Mouse (Mus musculus) embryonic facial prominence, embryonic 14.5 days (tissue): Measurements from ENCODE around the gene Dram2. TPM values are rescaled to one million over a fixed set of nuclear protein-coding genes. Genes with fewer than 3 reads are reported as not detected.
A peak's percentile ranks its signal among the peaks of the same experiment; 100 is the strongest.

ENCODE experiments used
- ATAC-seq: fragments of 200-750 bp; cut with Nextera tagmentation; 2 replicates; pipeline ENCODE4 v1.8.0; 2017; ENCODE audit warnings: low read depth, moderate number of reproducible peaks, moderate TSS enrichment
- DNase-seq: peaks from one replicate; pipeline ENCODE4 v3.0.0-alpha.2; 2015; ENCODE audit warnings: low spot score
- H3K27ac ChIP-seq: fragments of 300-500 bp; sonication (generic); replicated peaks from 2 replicates; pipeline ENCODE4 v1.5.1; 2014; ENCODE audit warnings: low read depth, mild to moderate bottlenecking, low read length, moderate library complexity
- H3K27me3 ChIP-seq: fragments of 300-500 bp; sonication (generic); replicated peaks from 2 replicates; pipeline ENCODE4 v1.6.1; 2014; ENCODE audit warnings: low read length; ENCODE audit not compliant: control insufficient read depth, insufficient read depth
- H3K36me3 ChIP-seq: fragments of 300-500 bp; sonication (generic); 2 replicates; pipeline ENCODE4 v1.6.1; 2014; ENCODE audit warnings: low read length, mixed read lengths; ENCODE audit not compliant: control insufficient read depth, insufficient read depth
- H3K4me1 ChIP-seq: fragments of 300-500 bp; sonication (generic); 2 replicates; pipeline ENCODE4 v1.6.1; 2014; ENCODE audit warnings: antibody characterized with exemption, low read length; ENCODE audit not compliant: control insufficient read depth, insufficient read depth
- H3K4me2 ChIP-seq: fragments of 300-500 bp; sonication (generic); 2 replicates; pipeline ENCODE4 v1.6.1; 2014; ENCODE audit warnings: low read depth, mild to moderate bottlenecking, low read length, moderate library complexity, mixed read lengths
- H3K4me3 ChIP-seq: fragments of 300-500 bp; sonication (generic); 2 replicates; pipeline ENCODE4 v1.5.1; 2014; ENCODE audit warnings: low read depth, mild to moderate bottlenecking, low read length
- H3K9ac ChIP-seq: fragments of 300-500 bp; sonication (generic); 2 replicates; pipeline ENCODE4 v1.6.1; 2014; ENCODE audit warnings: low read depth, mild to moderate bottlenecking, low read length, moderate library complexity, mixed read lengths
- H3K9me3 ChIP-seq: fragments of 300-500 bp; sonication (generic); 2 replicates; pipeline ENCODE4 v1.6.1; 2016; ENCODE audit warnings: low read length; ENCODE audit not compliant: control insufficient read depth
- WGBS: fragments of 180-500 bp; shearing (Covaris S2); extraction: QIAGEN DNeasy Blood & Tissue Kit; methylation state at CpG from one replicate; pipeline ENCODE4 v1.1.7; 2014; 5-methylcytosine and 5-hydroxymethylcytosine counted together
- polyA plus RNA-seq: library from polyadenylated mRNA; unstranded; fragments of >200 nt; fragmentation: Nextera tagmentation; extraction: Ambion mirVana; gene quantifications from 2 replicates; pipeline ENCODE4 v1.2.1, GENCODE M21; 2014

Dram2 gene
- polyA plus RNA-seq, 1 experiment from 2014 or later, result 69.9 TPM

DNA sequence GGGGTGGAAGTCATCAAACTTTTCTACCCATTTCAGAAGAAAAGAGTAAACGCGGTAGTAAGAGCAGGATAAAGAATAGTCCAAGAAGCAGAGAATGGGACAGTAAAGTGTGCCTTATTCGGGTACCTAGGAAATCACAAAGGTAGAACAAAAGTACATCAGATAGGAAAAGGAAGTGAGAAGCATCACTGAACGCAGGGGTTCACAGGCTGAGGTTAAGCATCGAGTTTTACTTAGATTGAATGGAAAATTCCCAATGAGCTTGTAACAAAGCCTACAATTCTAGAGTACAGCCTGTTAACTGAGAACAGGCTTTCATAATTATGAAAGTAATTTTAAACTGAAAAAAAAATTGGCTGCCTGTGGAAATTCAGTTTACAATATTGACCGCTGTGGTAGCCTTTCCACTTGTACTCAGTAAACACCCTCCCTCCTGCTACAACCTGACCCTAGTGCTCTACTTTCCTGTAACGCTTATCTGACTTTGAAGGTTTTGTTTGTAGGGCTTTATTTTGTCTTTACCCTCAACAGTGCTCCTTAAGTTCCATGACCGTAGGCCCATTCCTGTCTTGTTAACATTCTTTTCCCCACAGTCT, 2.8 kb upstream of the Dram2 start:
- WGBS, result 85% methylated on average over 8 of the region's 8 CpGs
- H3K36me3 ChIP-seq, result no peaks in the 10 kb centered on the region
- peaks cover 12% of the 10 kb centered on the region for H3K4me1 ChIP-seq
- H3K27ac ChIP-seq, result no peak overlapping the region
- no peaks in the 10 kb centered on the region for H3K9me3 ChIP-seq
- no peak overlapping the region for H3K9ac ChIP-seq
- H3K4me3 ChIP-seq, result no peak overlapping the region
- no peaks in the 10 kb centered on the region for H3K27me3 ChIP-seq
- H3K4me2 ChIP-seq, result no peak overlapping the region
- DNase-seq (no peak), ATAC-seq (no peak)

DNA sequence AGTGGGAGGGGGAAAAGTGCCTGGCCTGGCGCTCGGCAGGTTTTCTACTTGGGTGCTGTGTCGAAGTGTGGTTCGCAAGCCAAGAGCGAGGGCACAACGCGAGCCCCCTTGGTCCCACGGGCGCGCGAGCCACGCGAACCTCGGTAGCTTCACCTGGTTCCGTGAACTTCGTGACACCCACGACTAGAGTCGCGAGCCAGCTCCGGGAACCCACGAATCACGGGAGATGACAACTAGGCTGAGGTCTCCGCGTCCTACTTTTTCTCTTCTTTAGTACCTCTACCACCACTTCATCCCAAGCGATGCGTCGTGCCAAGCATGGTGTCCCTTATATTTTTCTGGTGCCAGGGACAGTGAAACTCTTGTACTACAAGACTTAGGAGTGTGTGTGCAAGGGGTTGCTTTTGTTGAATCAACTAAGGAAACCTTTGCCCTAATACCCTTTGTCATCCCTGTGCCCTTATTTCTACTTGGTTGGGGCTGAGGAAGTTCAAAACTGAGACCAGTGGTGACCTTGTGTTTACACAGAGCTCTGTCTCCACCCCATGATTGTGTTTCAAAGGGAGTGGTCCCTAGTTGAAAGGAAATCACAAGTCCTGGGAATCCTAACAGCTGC, 434 bp downstream of the Dram2 start:
- ATAC-seq (peak; percentile 24), DNase-seq (peak; percentile 73)
- peaks cover 12% of the 10 kb centered on the region for H3K4me1 ChIP-seq
- H3K27me3 ChIP-seq, result no peaks in the 10 kb centered on the region
- H3K4me2 ChIP-seq, result peak overlapping the region; percentile 71
- WGBS, result 0% methylated on average over 27 of the region's 27 CpGs
- H3K36me3 ChIP-seq, result peaks cover 7% of the 10 kb centered on the region; the same call in 1 of the 2 replicates
- no peaks in the 10 kb centered on the region for H3K9me3 ChIP-seq
- H3K4me3 ChIP-seq, result peak overlapping the region; percentile 90
- H3K27ac ChIP-seq, result peak overlapping the region; percentile 99
- H3K9ac ChIP-seq, result peak overlapping the region; percentile 93

DNA sequence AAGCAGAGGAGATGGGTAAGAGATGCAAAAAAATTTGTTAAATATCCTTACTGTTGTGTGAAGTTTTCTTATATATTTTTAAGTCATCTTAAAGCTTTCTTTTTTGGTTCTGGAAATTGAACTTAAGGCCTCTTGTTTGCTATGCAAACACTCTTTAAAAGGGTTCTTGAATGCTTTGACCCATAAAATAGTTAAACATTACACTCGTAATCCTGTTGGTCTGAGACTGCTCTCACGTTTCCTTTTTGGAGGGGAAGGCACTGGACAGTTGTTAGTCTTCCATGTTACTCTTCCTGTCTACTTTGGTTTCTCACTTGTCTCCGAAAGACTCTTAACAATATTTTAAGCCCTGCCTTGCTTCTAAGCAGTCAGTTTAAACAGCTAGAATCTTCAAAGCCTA, 1.4 kb downstream of the Dram2 start:
- peaks cover 15% of the 10 kb centered on the region for H3K36me3 ChIP-seq
- H3K9ac ChIP-seq, result no peak overlapping the region
- H3K27ac ChIP-seq, result peak overlapping the region; percentile 10; the same call in 1 of the 2 replicates
- H3K9me3 ChIP-seq, result no peaks in the 10 kb centered on the region
- WGBS, result 35% methylated on average over 3 of the region's 3 CpGs
- peak overlapping the region; percentile 71; the same call in 1 of the 2 replicates for H3K4me2 ChIP-seq
- no peaks in the 10 kb centered on the region for H3K27me3 ChIP-seq
- no peak for ATAC-seq
- DNase-seq, result no peak
- peak overlapping the region; percentile 90; the same call in 1 of the 2 replicates for H3K4me3 ChIP-seq
- peaks cover 12% of the 10 kb centered on the region for H3K4me1 ChIP-seq

DNA sequence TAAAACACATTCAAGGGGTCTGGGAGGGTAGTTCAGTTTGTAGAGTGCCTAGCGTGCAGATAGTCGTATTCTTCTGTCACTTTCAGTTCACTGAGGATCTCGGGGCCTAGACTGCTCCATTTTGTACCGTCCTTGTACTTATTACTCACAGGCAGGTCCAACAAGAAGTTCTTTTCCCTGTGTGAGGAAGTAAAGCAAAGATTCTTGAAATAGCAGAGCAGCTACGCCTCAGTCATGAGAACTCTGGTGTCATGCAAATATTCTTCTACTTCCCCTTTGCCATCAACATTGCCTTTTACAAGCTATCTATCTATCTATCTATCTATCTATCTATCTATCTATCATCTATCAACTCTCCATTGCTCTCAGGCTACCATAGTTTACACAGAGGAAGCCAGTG, 5.8 kb downstream of the Dram2 start:
- Histone ChIP-seq H3K36me3 (peaks cover 48% of the 10 kb centered on the region), H3K4me2 (no peak overlapping the region), H3K27me3 (no peaks in the 10 kb centered on the region), H3K4me3 (no peak overlapping the region), H3K27ac (no peak overlapping the region), H3K9ac (no peak overlapping the region), H3K4me1 (peaks cover 2% of the 10 kb centered on the region; the same call in 1 of the 2 replicates), H3K9me3 (no peaks in the 10 kb centered on the region)
- 89% methylated on average over 5 of the region's 5 CpGs for WGBS
- ATAC-seq (no peak), DNase-seq (no peak)

DNA sequence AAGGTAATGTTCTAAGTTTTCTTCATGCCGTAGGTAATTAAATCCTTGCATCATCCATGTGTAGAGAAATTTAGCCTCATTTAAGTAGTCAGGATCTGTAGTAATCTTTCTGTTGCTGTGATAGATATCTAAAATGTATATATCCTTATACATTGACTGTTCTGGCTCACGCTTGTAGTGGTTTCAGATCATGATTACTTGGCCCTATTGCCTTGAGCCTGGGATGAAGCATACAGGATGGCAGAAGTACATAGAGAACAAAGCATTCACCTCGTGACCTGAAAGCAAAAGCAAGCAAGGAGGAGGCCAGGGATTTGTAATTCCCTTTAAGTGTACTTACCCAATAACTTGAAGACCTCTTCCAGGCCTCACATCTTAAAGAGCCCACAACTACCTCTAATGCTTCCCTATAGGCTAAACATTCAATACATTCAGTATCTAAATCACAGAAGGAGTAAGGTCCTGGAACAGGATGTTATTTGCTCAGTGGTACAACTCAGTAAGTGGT, 8.2 kb downstream of the Dram2 start:
- Histone ChIP-seq H3K4me1 (no peaks in the 10 kb centered on the region), H3K9ac (no peak overlapping the region), H3K4me2 (no peak overlapping the region), H3K36me3 (peaks cover 53% of the 10 kb centered on the region), H3K27me3 (no peaks in the 10 kb centered on the region), H3K4me3 (no peak overlapping the region), H3K27ac (no peak overlapping the region), H3K9me3 (no peaks in the 10 kb centered on the region)
- DNase-seq (no peak), ATAC-seq (no peak)
- WGBS, result 88% methylated on average over 3 of the region's 3 CpGs

DNA sequence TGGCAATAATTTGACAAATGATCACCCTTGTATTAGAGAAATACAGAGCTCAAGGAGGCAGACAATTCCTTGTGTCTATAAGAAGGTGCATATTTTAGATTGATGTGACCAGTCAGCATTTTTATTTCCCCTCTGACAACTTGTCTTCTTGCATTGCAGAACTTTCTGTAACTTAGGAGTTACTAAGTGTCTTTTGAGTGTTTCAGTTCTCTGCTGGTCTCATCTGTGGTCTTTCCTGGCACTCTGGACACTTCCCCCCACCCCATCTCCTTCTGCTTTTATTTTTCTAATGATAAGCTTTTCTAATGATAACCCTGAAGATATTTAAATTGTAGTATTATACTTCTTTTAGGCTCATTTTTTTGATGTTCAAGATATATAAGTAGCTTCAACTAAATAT, 10.7 kb downstream of the Dram2 start:
- Histone ChIP-seq H3K9me3 (no peaks in the 10 kb centered on the region), H3K36me3 (peaks cover 49% of the 10 kb centered on the region), H3K4me3 (no peak overlapping the region), H3K27ac (no peak overlapping the region), H3K4me1 (no peaks in the 10 kb centered on the region), H3K9ac (no peak overlapping the region), H3K27me3 (no peaks in the 10 kb centered on the region), H3K4me2 (no peak overlapping the region)
- ATAC-seq, result no peak
- no peak for DNase-seq

DNA sequence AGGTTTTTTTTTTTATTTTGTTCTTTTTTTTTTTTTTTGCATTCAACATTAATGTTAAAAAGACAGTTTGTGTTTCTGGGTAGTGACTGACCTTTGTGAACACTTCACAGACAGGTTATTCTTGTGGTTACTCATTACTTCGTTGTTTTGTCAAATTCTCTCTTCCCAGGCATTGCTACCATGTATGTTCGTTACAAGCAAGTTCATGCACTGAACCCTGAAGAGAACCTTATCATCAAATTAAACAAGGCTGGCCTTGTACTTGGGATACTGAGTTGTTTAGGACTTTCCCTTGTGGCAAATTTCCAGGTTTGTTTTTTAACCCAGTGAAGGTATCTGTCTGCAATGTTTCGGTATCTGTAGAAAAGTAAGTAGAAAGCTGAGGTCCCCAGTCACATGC, 18.3 kb downstream of the Dram2 start:
- H3K36me3 ChIP-seq, result peaks cover 9% of the 10 kb centered on the region; the same call in 1 of the 2 replicates
- ATAC-seq, result no peak
- no peaks in the 10 kb centered on the region for H3K4me1 ChIP-seq
- DNase-seq, result no peak
- WGBS, result 92% methylated on average over 3 of the region's 3 CpGs
- H3K27ac ChIP-seq, result no peak overlapping the region
- no peak overlapping the region for H3K9ac ChIP-seq
- H3K4me2 ChIP-seq, result no peak overlapping the region
- no peaks in the 10 kb centered on the region for H3K9me3 ChIP-seq
- no peak overlapping the region for H3K4me3 ChIP-seq
- H3K27me3 ChIP-seq, result no peaks in the 10 kb centered on the region

DNA sequence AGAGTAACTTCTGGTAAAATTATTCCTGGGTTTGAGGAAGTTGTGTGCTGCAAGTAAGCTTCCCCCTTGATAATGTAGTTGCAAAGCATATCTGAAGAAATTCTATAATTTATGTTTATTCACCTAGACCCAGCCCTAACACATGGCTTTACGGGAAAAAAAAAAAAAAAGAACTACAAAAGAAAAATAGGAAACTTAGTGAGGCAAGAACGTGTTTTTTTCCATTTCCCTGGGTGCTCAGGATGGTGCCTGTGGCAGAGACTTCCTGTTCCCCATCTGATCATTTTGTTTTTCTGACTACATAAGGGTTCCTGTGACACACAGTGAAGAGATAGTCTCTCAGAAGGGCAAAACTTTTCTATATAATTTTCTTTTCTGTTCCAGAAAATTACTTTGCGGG, 25.6 kb downstream of the Dram2 start:
- Histone ChIP-seq H3K4me2 (no peak overlapping the region), H3K4me1 (no peaks in the 10 kb centered on the region), H3K9me3 (no peaks in the 10 kb centered on the region), H3K9ac (no peak overlapping the region), H3K36me3 (0 out of 2 replicates have a peak, but pooled peaks cover 6% of the 10 kb centered on the region), H3K27ac (no peak overlapping the region), H3K27me3 (no peaks in the 10 kb centered on the region), H3K4me3 (no peak overlapping the region)
- 81% methylated on average over 3 of the region's 3 CpGs for WGBS
- DNase-seq, result no peak
- ATAC-seq, result no peak

DNA sequence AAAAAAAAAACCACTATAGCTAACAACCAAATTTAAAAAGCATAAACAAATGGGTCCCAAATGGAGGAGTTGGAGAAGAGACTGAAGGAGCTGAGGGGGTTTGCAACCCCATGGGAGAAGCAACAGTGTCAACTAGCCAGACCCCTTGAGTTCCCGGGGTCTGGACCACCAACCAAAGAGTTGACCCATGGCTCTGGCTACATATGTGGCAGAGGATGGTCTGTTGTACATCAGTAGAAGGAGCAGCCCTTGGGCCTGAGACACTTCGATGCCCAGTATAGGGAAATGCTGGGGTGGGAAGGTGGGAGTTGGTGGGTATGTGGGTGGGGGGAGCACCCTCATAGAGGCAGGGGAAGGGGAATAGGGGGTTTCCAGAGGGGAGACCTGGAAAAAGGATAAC, 31.7 kb downstream of the Dram2 start:
- Histone ChIP-seq H3K4me3 (no peak overlapping the region), H3K27me3 (no peaks in the 10 kb centered on the region), H3K27ac (no peak overlapping the region), H3K9me3 (no peaks in the 10 kb centered on the region), H3K4me2 (no peak overlapping the region), H3K4me1 (no peaks in the 10 kb centered on the region), H3K9ac (no peak overlapping the region), H3K36me3 (no peaks in the 10 kb centered on the region)
- WGBS, result 94% methylated on average over 2 of the region's 2 CpGs
- no peak for DNase-seq
- ATAC-seq, result no peak
